Mouse (Mus musculus): ENCODE results near the gene Kcnc2. TPM values are rescaled to one million over a fixed set of nuclear protein-coding genes. Genes with fewer than 3 reads are reported as not detected.
"Not testable (repeated sequence)": the region's sequence is repeated elsewhere in the genome, so short reads cannot be mapped to it uniquely, and the experiment has no call there.

The Kcnc2 gene
- polyA plus RNA-seq (2012; ENCODE audit: insufficient read depth, insufficient read length, missing spikeins) = not detected in 2 replicates

GRCm38 (mm10) chr10:112270887-112271802 is at the start of gene Kcnc2:
Gene Kcnc2 (plus strand): TSS chr10:112271121.
- no peaks in the 10 kb centered on the region for H3K4me1 ChIP-seq (ENCODE audit: control insufficient read depth, insufficient read depth, low read length)
- no peak within 1 kb of the TSS for H3K4me3 ChIP-seq (ENCODE audit: insufficient read depth, low read length)
- TF ChIP-seq POLR2A (IDR thresholded peaks at IDR 0.05; ENCODE audit: borderline replicate concordance, low read depth, low read length) = no peak
- no peak for TF ChIP-seq CTCF (IDR thresholded peaks at IDR 0.05; ENCODE audit: low read depth, low read length)
- H3K27ac ChIP-seq (ENCODE audit: insufficient read depth, low read depth, low read length) = no peak within 1 kb of the TSS

- Histone ChIP-seq H3K27ac (ENCODE audit: insufficient read depth, low read depth, low read length) (no peak overlapping the region), H3K4me1 (ENCODE audit: control insufficient read depth, insufficient read depth, low read length) (no peaks in the 10 kb centered on the region), H3K4me3 (ENCODE audit: insufficient read depth, low read length) (no peak overlapping the region)
- TF ChIP-seq CTCF (IDR thresholded peaks at IDR 0.05; ENCODE audit: low read depth, low read length) (no peak), POLR2A (IDR thresholded peaks at IDR 0.05; ENCODE audit: borderline replicate concordance, low read depth, low read length) (no peak)
Observed at GRCm38 (mm10) chr10:112227073-112227472, 43.8 kb upstream of the Kcnc2 start.

GRCm38 (mm10) chr10:112229091-112229843 is 41.7 kb upstream of the Kcnc2 start:
- not testable (repeated sequence) for H3K4me1 ChIP-seq (ENCODE audit: control insufficient read depth, insufficient read depth, low read length); H3K27ac ChIP-seq (ENCODE audit: insufficient read depth, low read depth, low read length); H3K4me3 ChIP-seq (ENCODE audit: insufficient read depth, low read length)

- H3K4me3 ChIP-seq (ENCODE audit: insufficient read depth, low read length); H3K4me1 ChIP-seq (ENCODE audit: control insufficient read depth, insufficient read depth, low read length); H3K27ac ChIP-seq (ENCODE audit: insufficient read depth, low read depth, low read length): not testable (repeated sequence)
Observed at GRCm38 (mm10) chr10:112232733-112233132, 38.2 kb upstream of the Kcnc2 start.

- not testable (repeated sequence) for H3K4me3 ChIP-seq (ENCODE audit: insufficient read depth, low read length); H3K27ac ChIP-seq (ENCODE audit: insufficient read depth, low read depth, low read length); H3K4me1 ChIP-seq (ENCODE audit: control insufficient read depth, insufficient read depth, low read length)
Observed at GRCm38 (mm10) chr10:112235396-112235940, 35.5 kb upstream of the Kcnc2 start.

- Histone ChIP-seq H3K4me3 (ENCODE audit: insufficient read depth, low read length) (no peak overlapping the region), H3K27ac (ENCODE audit: insufficient read depth, low read depth, low read length) (no peak overlapping the region), H3K4me1 (ENCODE audit: control insufficient read depth, insufficient read depth, low read length) (no peaks in the 10 kb centered on the region)
- no peak for TF ChIP-seq POLR2A (IDR thresholded peaks at IDR 0.05; ENCODE audit: borderline replicate concordance, low read depth, low read length)
- TF ChIP-seq CTCF (IDR thresholded peaks at IDR 0.05; ENCODE audit: low read depth, low read length) = no peak
Observed at GRCm38 (mm10) chr10:112248273-112248672, 22.6 kb upstream of the Kcnc2 start.

- Histone ChIP-seq H3K4me1 (ENCODE audit: control insufficient read depth, insufficient read depth, low read length) (no peaks in the 10 kb centered on the region), H3K4me3 (ENCODE audit: insufficient read depth, low read length) (no peak overlapping the region), H3K27ac (ENCODE audit: insufficient read depth, low read depth, low read length) (no peak overlapping the region)
- TF ChIP-seq CTCF (IDR thresholded peaks at IDR 0.05; ENCODE audit: low read depth, low read length) (no peak), POLR2A (IDR thresholded peaks at IDR 0.05; ENCODE audit: borderline replicate concordance, low read depth, low read length) (no peak)
Observed at GRCm38 (mm10) chr10:112263467-112263866, 7.5 kb upstream of the Kcnc2 start.

- H3K4me1 ChIP-seq (ENCODE audit: control insufficient read depth, insufficient read depth, low read length) = no peaks in the 10 kb centered on the region
Observed at GRCm38 (mm10) chr10:112269481-112269880, 1.4 kb upstream of the Kcnc2 start.

GRCm38 (mm10) chr10:112269939-112270781 is 761 bp upstream of the Kcnc2 start:
- TF ChIP-seq POLR2A (IDR thresholded peaks at IDR 0.05; ENCODE audit: borderline replicate concordance, low read depth, low read length) = no peak
- TF ChIP-seq CTCF (IDR thresholded peaks at IDR 0.05; ENCODE audit: low read depth, low read length) = no peak
- no peaks in the 10 kb centered on the region for H3K4me1 ChIP-seq (ENCODE audit: control insufficient read depth, insufficient read depth, low read length)
- H3K27ac ChIP-seq (ENCODE audit: insufficient read depth, low read depth, low read length) = no peak overlapping the region
- no peak overlapping the region for H3K4me3 ChIP-seq (ENCODE audit: insufficient read depth, low read length)

More at GRCm38 (mm10) chr10:112269481-112269880, 1.4 kb upstream of the Kcnc2 start:
- Histone ChIP-seq H3K27ac (ENCODE audit: insufficient read depth, low read depth, low read length) (no peak overlapping the region), H3K4me3 (ENCODE audit: insufficient read depth, low read length) (no peak overlapping the region)
- TF ChIP-seq POLR2A (IDR thresholded peaks at IDR 0.05; ENCODE audit: borderline replicate concordance, low read depth, low read length) (no peak), CTCF (IDR thresholded peaks at IDR 0.05; ENCODE audit: low read depth, low read length) (no peak)

All from bone marrow macrophage, adult 2 months (primary cell).